Mouse (Mus musculus): ENCODE results near the gene Map2. TPM values are rescaled to one million over a fixed set of nuclear protein-coding genes. Genes with fewer than 3 reads are reported as not detected.
A peak's percentile ranks its signal among the peaks of the same experiment; 100 is the strongest.

The Map2 gene
- polyA plus RNA-seq, 1 experiment from 2014 or later: 309 TPM

GRCm38 (mm10) chr1:66164648-66165047, 10.4 kb upstream of the Map2 start:
- no peak for ATAC-seq
- Histone ChIP-seq H3K27me3 (replicated peaks; ENCODE audit: control insufficient read depth, insufficient read depth, low read length) (no peaks in the 10 kb centered on the region), H3K36me3 (ENCODE audit: control insufficient read depth, insufficient read depth, low read length) (no peaks in the 10 kb centered on the region), H3K4me1 (ENCODE audit: control insufficient read depth, insufficient read depth, low read depth, low read length) (no peaks in the 10 kb centered on the region; the same call in 1 of the 2 replicates), H3K9me3 (ENCODE audit: control insufficient read depth, low read length) (no peaks in the 10 kb centered on the region), H3K9ac (ENCODE audit: low read depth, low read length) (no peak overlapping the region), H3K27ac (ENCODE audit: low read depth, low read length) (no peak overlapping the region), H3K4me3 (ENCODE audit: low read length) (no peak overlapping the region), H3K4me2 (ENCODE audit: low read length) (no peak overlapping the region)
- 45% methylated on average over 2 of the region's 2 CpGs for WGBS

GRCm38 (mm10) chr1:66168722-66169121, 6.4 kb upstream of the Map2 start:
- whole genome bisulfite sequencing: 72% methylated on average over 5 of the region's 5 CpGs
- ATAC-seq: no peak
- H3K4me1 ChIP-seq (ENCODE audit: control insufficient read depth, insufficient read depth, low read depth, low read length): no peaks in the 10 kb centered on the region; the same call in 1 of the 2 replicates
- H3K27me3 ChIP-seq (replicated peaks; ENCODE audit: control insufficient read depth, insufficient read depth, low read length): no peaks in the 10 kb centered on the region
- H3K4me2 ChIP-seq (ENCODE audit: low read length): no peak overlapping the region
- H3K9me3 ChIP-seq (ENCODE audit: control insufficient read depth, low read length): no peaks in the 10 kb centered on the region
- no peak overlapping the region for H3K4me3 ChIP-seq (ENCODE audit: low read length)
- H3K36me3 ChIP-seq (ENCODE audit: control insufficient read depth, insufficient read depth, low read length): no peaks in the 10 kb centered on the region
- no peak overlapping the region for H3K27ac ChIP-seq (ENCODE audit: low read depth, low read length)
- no peak overlapping the region for H3K9ac ChIP-seq (ENCODE audit: low read depth, low read length)

GRCm38 (mm10) chr1:66172127-66172526, 2.9 kb upstream of the Map2 start:
- Histone ChIP-seq H3K27ac (ENCODE audit: low read depth, low read length) (no peak overlapping the region), H3K9me3 (ENCODE audit: control insufficient read depth, low read length) (no peaks in the 10 kb centered on the region), H3K9ac (ENCODE audit: low read depth, low read length) (no peak overlapping the region), H3K4me1 (ENCODE audit: control insufficient read depth, insufficient read depth, low read depth, low read length) (no peaks in the 10 kb centered on the region), H3K4me2 (ENCODE audit: low read length) (no peak overlapping the region), H3K27me3 (replicated peaks; ENCODE audit: control insufficient read depth, insufficient read depth, low read length) (no peaks in the 10 kb centered on the region), H3K4me3 (ENCODE audit: low read length) (no peak overlapping the region), H3K36me3 (ENCODE audit: control insufficient read depth, insufficient read depth, low read length) (no peaks in the 10 kb centered on the region)
- WGBS: 73% methylated on average over 3 of the region's 3 CpGs
- no peak for ATAC-seq

- no peak for ATAC-seq
- H3K9me3 ChIP-seq (ENCODE audit: control insufficient read depth, low read length): no peaks in the 10 kb centered on the region
These were observed 1.4 kb upstream of the Map2 start for GRCm38 (mm10) chr1:66173630-66174029.

GRCm38 (mm10) chr1:66176012-66176837, 1.2 kb downstream of the Map2 start:
- peaks cover 13% of the 10 kb centered on the region for H3K4me1 ChIP-seq (ENCODE audit: control insufficient read depth, insufficient read depth, low read depth, low read length)
- H3K27me3 ChIP-seq (replicated peaks; ENCODE audit: control insufficient read depth, insufficient read depth, low read length): no peaks in the 10 kb centered on the region
- H3K9me3 ChIP-seq (ENCODE audit: control insufficient read depth, low read length): no peaks in the 10 kb centered on the region
- peak overlapping the region; percentile 96 for H3K4me3 ChIP-seq (ENCODE audit: low read length)
- H3K4me2 ChIP-seq (ENCODE audit: low read length): peak overlapping the region; percentile 77
- peak overlapping the region; percentile 94 for H3K9ac ChIP-seq (ENCODE audit: low read depth, low read length)
- ATAC-seq: peak; percentile 32
- peak overlapping the region; percentile 87 for H3K27ac ChIP-seq (ENCODE audit: low read depth, low read length)
- 8% methylated on average over 9 of the region's 9 CpGs for WGBS
- H3K36me3 ChIP-seq (ENCODE audit: control insufficient read depth, insufficient read depth, low read length): no peaks in the 10 kb centered on the region

More at GRCm38 (mm10) chr1:66173630-66174029, 1.4 kb upstream of the Map2 start:
- Histone ChIP-seq H3K4me2 (ENCODE audit: low read length) (no peak overlapping the region), H3K27ac (ENCODE audit: low read depth, low read length) (no peak overlapping the region), H3K4me3 (ENCODE audit: low read length) (no peak overlapping the region), H3K9ac (ENCODE audit: low read depth, low read length) (no peak overlapping the region), H3K27me3 (replicated peaks; ENCODE audit: control insufficient read depth, insufficient read depth, low read length) (no peaks in the 10 kb centered on the region), H3K4me1 (ENCODE audit: control insufficient read depth, insufficient read depth, low read depth, low read length) (peaks cover 10% of the 10 kb centered on the region), H3K36me3 (ENCODE audit: control insufficient read depth, insufficient read depth, low read length) (no peaks in the 10 kb centered on the region)
- WGBS: 53% methylated on average over 5 of the region's 5 CpGs

GRCm38 (mm10) chr1:66176838-66177105, 1.7 kb downstream of the Map2 start:
- peak overlapping the region; percentile 94 for H3K9ac ChIP-seq (ENCODE audit: low read depth, low read length)
- H3K9me3 ChIP-seq (ENCODE audit: control insufficient read depth, low read length): no peaks in the 10 kb centered on the region
- peak overlapping the region; percentile 77 for H3K4me2 ChIP-seq (ENCODE audit: low read length)
- H3K4me1 ChIP-seq (ENCODE audit: control insufficient read depth, insufficient read depth, low read depth, low read length): peaks cover 13% of the 10 kb centered on the region
- H3K27me3 ChIP-seq (replicated peaks; ENCODE audit: control insufficient read depth, insufficient read depth, low read length): no peaks in the 10 kb centered on the region
- 17% methylated on average over 2 of the region's 2 CpGs for WGBS
- H3K27ac ChIP-seq (ENCODE audit: low read depth, low read length): peak overlapping the region; percentile 87
- no peak for ATAC-seq
- peak overlapping the region; percentile 96 for H3K4me3 ChIP-seq (ENCODE audit: low read length)
- no peaks in the 10 kb centered on the region for H3K36me3 ChIP-seq (ENCODE audit: control insufficient read depth, insufficient read depth, low read length)

- Histone ChIP-seq H3K4me1 (ENCODE audit: control insufficient read depth, insufficient read depth, low read depth, low read length) (peaks cover 13% of the 10 kb centered on the region), H3K9ac (ENCODE audit: low read depth, low read length) (peak overlapping the region; percentile 58), H3K9me3 (ENCODE audit: control insufficient read depth, low read length) (no peaks in the 10 kb centered on the region), H3K4me3 (ENCODE audit: low read length) (peak overlapping the region; percentile 96), H3K27me3 (replicated peaks; ENCODE audit: control insufficient read depth, insufficient read depth, low read length) (no peaks in the 10 kb centered on the region), H3K36me3 (ENCODE audit: control insufficient read depth, insufficient read depth, low read length) (no peaks in the 10 kb centered on the region), H3K27ac (ENCODE audit: low read depth, low read length) (peak overlapping the region; percentile 59), H3K4me2 (ENCODE audit: low read length) (peak overlapping the region; percentile 77)
- ATAC-seq: peak; percentile 60
- WGBS: 6% methylated on average over 4 of the region's 4 CpGs
These were observed 2.6 kb downstream of the Map2 start for GRCm38 (mm10) chr1:66177489-66178170.

GRCm38 (mm10) chr1:66187016-66187681, 12.1 kb downstream of the Map2 start:
- peak overlapping the region; percentile 18 for H3K4me2 ChIP-seq (ENCODE audit: low read length)
- H3K9ac ChIP-seq (ENCODE audit: low read depth, low read length): no peak overlapping the region
- peak; percentile 61 for ATAC-seq
- no peaks in the 10 kb centered on the region for H3K9me3 ChIP-seq (ENCODE audit: control insufficient read depth, low read length)
- WGBS: 35% methylated on average over 12 of the region's 12 CpGs
- H3K4me3 ChIP-seq (ENCODE audit: low read length): no peak overlapping the region
- H3K4me1 ChIP-seq (ENCODE audit: control insufficient read depth, insufficient read depth, low read depth, low read length): peaks cover 13% of the 10 kb centered on the region
- no peaks in the 10 kb centered on the region for H3K27me3 ChIP-seq (replicated peaks; ENCODE audit: control insufficient read depth, insufficient read depth, low read length)
- no peaks in the 10 kb centered on the region for H3K36me3 ChIP-seq (ENCODE audit: control insufficient read depth, insufficient read depth, low read length)
- no peak overlapping the region for H3K27ac ChIP-seq (ENCODE audit: low read depth, low read length)

- no peak overlapping the region for H3K4me2 ChIP-seq (ENCODE audit: low read length)
- no peaks in the 10 kb centered on the region for H3K9me3 ChIP-seq (ENCODE audit: control insufficient read depth, low read length)
- no peaks in the 10 kb centered on the region for H3K27me3 ChIP-seq (replicated peaks; ENCODE audit: control insufficient read depth, insufficient read depth, low read length)
- peaks cover 7% of the 10 kb centered on the region for H3K4me1 ChIP-seq (ENCODE audit: control insufficient read depth, insufficient read depth, low read depth, low read length)
- H3K27ac ChIP-seq (ENCODE audit: low read depth, low read length): no peak overlapping the region
- no peak for ATAC-seq
- WGBS: 100% methylated on average over 1 of the region's 1 CpGs
- no peaks in the 10 kb centered on the region for H3K36me3 ChIP-seq (ENCODE audit: control insufficient read depth, insufficient read depth, low read length)
- no peak overlapping the region for H3K4me3 ChIP-seq (ENCODE audit: low read length)
- no peak overlapping the region for H3K9ac ChIP-seq (ENCODE audit: low read depth, low read length)
These were observed 17.3 kb downstream of the Map2 start for GRCm38 (mm10) chr1:66192401-66192800.

Data from hindbrain, embryonic 16.5 days (tissue).